Mouse (Mus musculus): ENCODE measurements around the gene Bcorl1. TPM values are rescaled to one million over a fixed set of nuclear protein-coding genes. Genes with fewer than 3 reads are reported as not detected.
"Not testable (repeated sequence)": the region's sequence is repeated elsewhere in the genome, so short reads cannot be mapped to it uniquely, and the experiment has no call there.

Bcorl1 gene
- polyA plus RNA-seq, 1 experiment from 2014 or later = 5.1 TPM

DNA sequence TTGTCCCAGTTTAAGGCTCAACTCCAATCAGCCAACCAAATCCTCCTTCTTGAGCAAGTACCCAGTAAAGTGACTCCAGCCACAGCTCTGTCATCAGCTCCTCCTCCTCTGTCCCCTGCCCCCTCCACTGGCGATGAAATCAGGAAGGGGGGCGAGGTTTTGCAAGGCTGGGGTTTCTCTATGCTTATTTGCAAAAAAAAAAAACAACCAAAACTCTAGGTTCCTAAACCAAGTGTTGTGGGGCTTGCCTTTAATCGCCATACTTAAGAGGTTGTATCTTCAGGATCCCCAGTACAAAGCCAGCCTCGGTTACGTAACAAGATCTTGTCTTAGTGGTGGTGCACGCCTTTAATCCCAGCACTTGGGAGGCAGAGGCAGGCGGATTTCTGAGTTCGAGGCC, 87.5 kb downstream of the Bcorl1 start:
- H3K9ac ChIP-seq (ENCODE audit: low read length) = no peak overlapping the region
- H3K4me2 ChIP-seq (ENCODE audit: low read depth) = no peak overlapping the region
- no peaks in the 10 kb centered on the region for H3K27me3 ChIP-seq (ENCODE audit: control insufficient read depth, insufficient read depth, low read length)
- H3K9me3 ChIP-seq (ENCODE audit: control insufficient read depth, low read length) = no peaks in the 10 kb centered on the region
- 89% methylated on average over 7 of the region's 8 CpGs for WGBS
- no peak for DNase-seq (ENCODE audit: low spot score)
- H3K4me3 ChIP-seq (ENCODE audit: low read depth, low read length) = no peak overlapping the region
- H3K4me1 ChIP-seq (ENCODE audit: control insufficient read depth, insufficient read depth, low read length) = no peaks in the 10 kb centered on the region
- H3K36me3 ChIP-seq (ENCODE audit: control insufficient read depth, insufficient read depth, low read length) = no peaks in the 10 kb centered on the region
- H3K27ac ChIP-seq (ENCODE audit: low read depth, low read length) = no peak overlapping the region
- ATAC-seq (ENCODE audit: insufficient read depth, low FRiP score, low TSS enrichment) = no peak

DNA sequence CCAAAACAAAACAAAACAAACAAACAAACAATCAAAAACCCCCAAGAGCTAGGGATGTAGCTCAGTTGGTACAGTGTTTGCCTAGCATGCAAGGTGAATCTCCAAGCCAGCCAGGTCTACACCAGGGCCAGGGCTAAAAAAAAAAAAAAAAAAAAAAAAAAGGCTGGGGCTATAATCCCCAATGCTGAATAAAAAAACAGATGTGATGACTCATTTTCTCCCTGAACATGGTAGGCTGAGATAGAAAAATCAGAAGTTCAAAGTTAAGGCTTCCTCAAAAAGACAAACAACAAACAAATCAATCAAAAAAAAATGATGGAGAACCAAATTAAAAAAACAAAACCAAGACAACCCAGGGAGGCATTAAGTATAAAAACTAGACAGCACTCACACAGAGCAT, 87.9 kb downstream of the Bcorl1 start:
- Histone ChIP-seq H3K36me3 (ENCODE audit: control insufficient read depth, insufficient read depth, low read length) (no peaks in the 10 kb centered on the region), H3K9ac (ENCODE audit: low read length) (no peak overlapping the region), H3K4me1 (ENCODE audit: control insufficient read depth, insufficient read depth, low read length) (no peaks in the 10 kb centered on the region), H3K27me3 (ENCODE audit: control insufficient read depth, insufficient read depth, low read length) (no peaks in the 10 kb centered on the region), H3K4me3 (ENCODE audit: low read depth, low read length) (no peak overlapping the region), H3K4me2 (ENCODE audit: low read depth) (no peak overlapping the region), H3K27ac (ENCODE audit: low read depth, low read length) (no peak overlapping the region), H3K9me3 (ENCODE audit: control insufficient read depth, low read length) (no peaks in the 10 kb centered on the region)
- no peak for ATAC-seq (ENCODE audit: insufficient read depth, low FRiP score, low TSS enrichment)
- DNase-seq (ENCODE audit: low spot score) = no peak

- 39% methylated on average over 6 of the region's 6 CpGs for WGBS
- Histone ChIP-seq H3K4me3 (ENCODE audit: low read depth, low read length) (no peak overlapping the region), H3K27me3 (ENCODE audit: control insufficient read depth, insufficient read depth, low read length) (no peaks in the 10 kb centered on the region), H3K27ac (ENCODE audit: low read depth, low read length) (no peak overlapping the region), H3K9me3 (ENCODE audit: control insufficient read depth, low read length) (no peaks in the 10 kb centered on the region), H3K4me2 (ENCODE audit: low read depth) (no peak overlapping the region), H3K9ac (ENCODE audit: low read length) (no peak overlapping the region), H3K36me3 (ENCODE audit: control insufficient read depth, insufficient read depth, low read length) (no peaks in the 10 kb centered on the region), H3K4me1 (ENCODE audit: control insufficient read depth, insufficient read depth, low read length) (no peaks in the 10 kb centered on the region)
- DNase-seq (ENCODE audit: low spot score) (no peak), ATAC-seq (ENCODE audit: insufficient read depth, low FRiP score, low TSS enrichment) (no peak)
Measured at GRCm38 (mm10) chrX:48429538-48429937, 88.4 kb downstream of the Bcorl1 start.

DNA sequence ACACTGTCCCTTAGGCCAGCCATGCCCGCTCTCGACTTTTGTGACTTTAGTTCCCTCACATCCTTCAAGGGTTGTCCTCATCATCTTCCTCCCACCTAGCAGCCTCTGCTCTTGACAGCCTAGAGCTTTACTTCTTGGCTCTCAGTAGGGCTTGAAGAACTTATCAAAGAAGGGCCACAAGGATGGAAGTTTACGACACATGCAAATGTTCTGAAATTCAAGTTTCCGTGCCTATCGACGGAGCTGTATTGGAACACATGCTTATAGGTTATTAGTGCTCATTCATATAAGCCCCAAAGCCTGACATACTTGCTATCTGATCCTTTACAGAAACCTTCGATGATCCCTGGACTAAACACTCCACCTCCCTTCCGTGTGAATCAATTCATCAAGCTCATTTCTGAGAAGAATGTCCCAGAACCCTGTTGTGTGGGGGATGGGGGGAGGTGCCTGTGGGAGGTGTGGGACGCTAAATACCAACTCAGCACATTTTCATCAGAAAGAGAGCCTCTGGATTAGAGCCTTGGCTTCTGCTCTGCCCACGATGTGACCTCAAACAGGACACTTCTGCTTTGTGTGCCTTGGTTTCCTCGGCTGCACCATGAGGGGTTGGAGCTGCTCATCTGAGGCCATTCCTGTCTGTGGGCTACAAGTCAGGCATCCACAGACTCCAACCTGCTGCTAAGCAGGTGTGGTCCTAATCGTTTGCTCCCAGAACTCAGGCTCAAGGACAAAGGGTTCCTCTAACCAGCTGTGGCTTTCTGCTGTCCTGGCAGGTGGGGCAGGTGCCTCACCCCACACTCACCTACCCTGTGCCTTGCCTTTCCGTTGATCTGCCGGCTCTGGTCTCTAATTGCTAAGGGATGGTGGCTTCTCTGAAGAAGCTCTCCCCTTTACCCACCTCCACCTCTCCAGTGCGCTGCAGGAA, 91.7 kb downstream of the Bcorl1 start:
- ATAC-seq (ENCODE audit: insufficient read depth, low FRiP score, low TSS enrichment) = no peak
- H3K36me3 ChIP-seq (ENCODE audit: control insufficient read depth, insufficient read depth, low read length) = no peaks in the 10 kb centered on the region
- no peak for DNase-seq (ENCODE audit: low spot score)
- H3K9me3 ChIP-seq (ENCODE audit: control insufficient read depth, low read length) = no peaks in the 10 kb centered on the region
- no peaks in the 10 kb centered on the region for H3K4me1 ChIP-seq (ENCODE audit: control insufficient read depth, insufficient read depth, low read length)
- 66% methylated on average over 15 of the region's 15 CpGs for WGBS
- H3K27ac ChIP-seq (ENCODE audit: low read depth, low read length) = no peak overlapping the region
- H3K4me2 ChIP-seq (ENCODE audit: low read depth) = no peak overlapping the region
- H3K4me3 ChIP-seq (ENCODE audit: low read depth, low read length) = no peak overlapping the region
- no peaks in the 10 kb centered on the region for H3K27me3 ChIP-seq (ENCODE audit: control insufficient read depth, insufficient read depth, low read length)
- no peak overlapping the region for H3K9ac ChIP-seq (ENCODE audit: low read length)

DNA sequence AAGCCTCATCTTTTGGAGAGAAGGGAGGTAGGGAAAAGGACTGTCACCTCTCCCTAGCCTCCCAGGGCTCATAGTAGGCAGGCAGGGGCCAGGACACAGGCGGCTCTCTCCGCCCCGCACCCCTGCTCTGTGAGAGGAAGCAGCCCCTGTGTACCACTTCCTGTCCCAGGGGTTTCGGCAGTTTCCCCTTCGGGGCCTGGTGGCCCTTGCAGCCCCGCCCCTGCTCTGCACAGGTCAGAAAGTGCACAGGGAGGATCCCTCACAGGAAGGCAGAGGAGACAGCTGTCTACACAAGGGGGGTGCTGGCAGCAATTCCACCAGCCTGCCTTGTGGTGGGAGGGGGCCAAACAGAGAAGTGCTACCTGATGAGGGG, 92.4 kb downstream of the Bcorl1 start:
- Histone ChIP-seq H3K9me3 (ENCODE audit: control insufficient read depth, low read length) (no peaks in the 10 kb centered on the region), H3K9ac (ENCODE audit: low read length) (no peak overlapping the region), H3K4me1 (ENCODE audit: control insufficient read depth, insufficient read depth, low read length) (no peaks in the 10 kb centered on the region), H3K4me3 (ENCODE audit: low read depth, low read length) (no peak overlapping the region), H3K27ac (ENCODE audit: low read depth, low read length) (no peak overlapping the region), H3K36me3 (ENCODE audit: control insufficient read depth, insufficient read depth, low read length) (no peaks in the 10 kb centered on the region), H3K27me3 (ENCODE audit: control insufficient read depth, insufficient read depth, low read length) (no peaks in the 10 kb centered on the region), H3K4me2 (ENCODE audit: low read depth) (no peak overlapping the region)
- ATAC-seq (ENCODE audit: insufficient read depth, low FRiP score, low TSS enrichment) (no peak), DNase-seq (ENCODE audit: low spot score) (no peak)
- WGBS = 42% methylated on average over 4 of the region's 6 CpGs

- ATAC-seq (ENCODE audit: insufficient read depth, low FRiP score, low TSS enrichment) (no peak), DNase-seq (ENCODE audit: low spot score) (no peak)
- H3K27ac ChIP-seq (ENCODE audit: low read depth, low read length) = no peak overlapping the region
- no peak overlapping the region for H3K9ac ChIP-seq (ENCODE audit: low read length)
- no peaks in the 10 kb centered on the region for H3K27me3 ChIP-seq (ENCODE audit: control insufficient read depth, insufficient read depth, low read length)
- no peaks in the 10 kb centered on the region for H3K36me3 ChIP-seq (ENCODE audit: control insufficient read depth, insufficient read depth, low read length)
- no peaks in the 10 kb centered on the region for H3K4me1 ChIP-seq (ENCODE audit: control insufficient read depth, insufficient read depth, low read length)
- 88% methylated on average over 1 of the region's 1 CpGs for WGBS
- no peak overlapping the region for H3K4me2 ChIP-seq (ENCODE audit: low read depth)
- no peak overlapping the region for H3K4me3 ChIP-seq (ENCODE audit: low read depth, low read length)
- H3K9me3 ChIP-seq (ENCODE audit: control insufficient read depth, low read length) = no peaks in the 10 kb centered on the region
Measured at GRCm38 (mm10) chrX:48434251-48434650, 93.1 kb downstream of the Bcorl1 start.

GRCm38 (mm10) chrX:48435477-48435900, 94.3 kb downstream of the Bcorl1 start:
- Histone ChIP-seq H3K27me3 (ENCODE audit: control insufficient read depth, insufficient read depth, low read length) (no peaks in the 10 kb centered on the region), H3K9ac (ENCODE audit: low read length) (no peak overlapping the region), H3K4me2 (ENCODE audit: low read depth) (no peak overlapping the region), H3K36me3 (ENCODE audit: control insufficient read depth, insufficient read depth, low read length) (no peaks in the 10 kb centered on the region), H3K4me1 (ENCODE audit: control insufficient read depth, insufficient read depth, low read length) (no peaks in the 10 kb centered on the region), H3K4me3 (ENCODE audit: low read depth, low read length) (no peak overlapping the region), H3K9me3 (ENCODE audit: control insufficient read depth, low read length) (no peaks in the 10 kb centered on the region), H3K27ac (ENCODE audit: low read depth, low read length) (no peak overlapping the region)
- no peak for ATAC-seq (ENCODE audit: insufficient read depth, low FRiP score, low TSS enrichment)
- no peak for DNase-seq (ENCODE audit: low spot score)
- WGBS = 84% methylated on average over 9 of the region's 9 CpGs

GRCm38 (mm10) chrX:48436082-48436481, 94.9 kb downstream of the Bcorl1 start:
- H3K9me3 ChIP-seq (ENCODE audit: control insufficient read depth, low read length); H3K36me3 ChIP-seq (ENCODE audit: control insufficient read depth, insufficient read depth, low read length); H3K4me2 ChIP-seq (ENCODE audit: low read depth); H3K27ac ChIP-seq (ENCODE audit: low read depth, low read length); H3K27me3 ChIP-seq (ENCODE audit: control insufficient read depth, insufficient read depth, low read length); ATAC-seq (ENCODE audit: insufficient read depth, low FRiP score, low TSS enrichment); H3K4me3 ChIP-seq (ENCODE audit: low read depth, low read length); DNase-seq (ENCODE audit: low spot score); H3K9ac ChIP-seq (ENCODE audit: low read length); H3K4me1 ChIP-seq (ENCODE audit: control insufficient read depth, insufficient read depth, low read length): not testable (repeated sequence)
- 87% methylated on average over 6 of the region's 7 CpGs for WGBS

- no peak overlapping the region for H3K27ac ChIP-seq (ENCODE audit: low read depth, low read length)
- ATAC-seq (ENCODE audit: insufficient read depth, low FRiP score, low TSS enrichment) (no peak), DNase-seq (ENCODE audit: low spot score) (no peak)
- no peak overlapping the region for H3K4me2 ChIP-seq (ENCODE audit: low read depth)
- 69% methylated on average over 4 of the region's 4 CpGs for WGBS
- no peaks in the 10 kb centered on the region for H3K9me3 ChIP-seq (ENCODE audit: control insufficient read depth, low read length)
- H3K36me3 ChIP-seq (ENCODE audit: control insufficient read depth, insufficient read depth, low read length) = no peaks in the 10 kb centered on the region
- H3K4me3 ChIP-seq (ENCODE audit: low read depth, low read length) = no peak overlapping the region
- H3K27me3 ChIP-seq (ENCODE audit: control insufficient read depth, insufficient read depth, low read length) = no peaks in the 10 kb centered on the region
- no peaks in the 10 kb centered on the region for H3K4me1 ChIP-seq (ENCODE audit: control insufficient read depth, insufficient read depth, low read length)
- no peak overlapping the region for H3K9ac ChIP-seq (ENCODE audit: low read length)
Measured at GRCm38 (mm10) chrX:48439036-48439435, 97.9 kb downstream of the Bcorl1 start.

All from neural tube, embryonic 11.5 days (tissue).